8 mouse cellular contexts compared by ENCODE assay signal in the genomic region with DNA sequence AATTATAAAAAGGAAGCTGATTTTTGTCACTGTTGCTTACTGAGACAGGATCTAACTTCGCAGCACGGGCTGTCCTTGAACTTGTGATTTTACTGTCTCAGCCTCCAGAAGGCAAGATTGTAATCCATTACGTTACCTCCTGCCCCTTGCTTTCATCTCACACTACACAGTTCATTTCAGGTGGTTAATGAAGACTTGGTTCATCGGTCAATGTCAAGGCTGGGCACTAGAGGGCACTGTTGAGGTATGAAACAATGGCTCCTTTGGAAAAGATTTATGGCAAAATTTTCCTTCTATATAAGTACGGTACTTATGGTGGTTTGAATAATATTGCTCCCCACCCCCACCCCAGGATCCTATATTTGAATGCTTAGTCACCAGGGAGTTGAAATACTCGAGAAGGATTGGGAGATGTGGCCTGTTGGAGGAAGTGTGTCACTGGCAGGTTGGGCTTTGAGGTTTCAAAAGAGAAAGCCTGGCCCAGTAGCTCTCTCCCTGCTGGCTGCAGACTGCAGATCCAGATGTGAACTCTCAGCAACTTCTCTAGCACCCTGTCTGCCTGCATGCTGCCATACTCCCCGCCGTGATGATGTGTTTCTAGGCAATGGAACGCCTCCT. TPM values are rescaled to one million over a fixed set of nuclear protein-coding genes. Genes with fewer than 3 reads are reported as not detected.
DNase-seq lines count a peak whose midpoint lies in the region; ATAC-seq and TF ChIP-seq lines count a peak whose summit lies in the region.

No protein-coding gene starts in this region.

- H3K27ac ChIP-seq in heart, adult 2 months, result no peak overlapping the region
- no peak overlapping the region for H3K27ac ChIP-seq in embryonic facial prominence, embryonic 11.5 days (replicated peaks; ENCODE audit: low read depth, low read length)

- no peak overlapping the region for H3K4me3 ChIP-seq in heart, adult 2 months
- no peak overlapping the region for H3K4me3 ChIP-seq in embryonic facial prominence, embryonic 11.5 days (ENCODE audit: low read depth, low read length)

- no peaks in the 10 kb centered on the region for H3K9me3 ChIP-seq in embryonic facial prominence, embryonic 11.5 days (replicated peaks; ENCODE audit: control insufficient read depth, low read length)

- H3K4me1 ChIP-seq in heart, adult 2 months (ENCODE audit: control insufficient read depth, insufficient read depth, low read length), result no peaks in the 10 kb centered on the region
- H3K4me1 ChIP-seq in embryonic facial prominence, embryonic 11.5 days (ENCODE audit: control insufficient read depth, insufficient read depth, low read length), result no peaks in the 10 kb centered on the region

- H3K4me2 ChIP-seq in embryonic facial prominence, embryonic 11.5 days (ENCODE audit: low read depth, low read length), result no peak overlapping the region

- no peak for TF ChIP-seq POLR2A in heart, adult 2 months (IDR thresholded peaks at IDR 0.05; ENCODE audit: insufficient read depth, low read depth, low read length)

- H3K27me3 ChIP-seq in heart, adult 2 months (ENCODE audit: control insufficient read depth, insufficient read depth, low read length), result no peaks in the 10 kb centered on the region
- H3K27me3 ChIP-seq in embryonic facial prominence, embryonic 11.5 days (ENCODE audit: control insufficient read depth, insufficient read depth, low read length), result no peaks in the 10 kb centered on the region

- H3K9ac ChIP-seq in heart, adult 2 months (ENCODE audit: low read depth, low read length), result no peak overlapping the region
- H3K9ac ChIP-seq in embryonic facial prominence, embryonic 11.5 days (replicated peaks; ENCODE audit: low read length), result no peak overlapping the region

- 29% methylated on average over 9 of the region's 9 CpGs for WGBS in heart, adult 2 months
- WGBS in embryonic facial prominence, embryonic 11.5 days, result 33% methylated on average over 9 of the region's 9 CpGs

- no peak for TF ChIP-seq EP300 in heart, adult 2 months (IDR thresholded peaks at IDR 0.05; ENCODE audit: insufficient read depth, low read depth, low read length)

- DNase-seq in heart, adult 2 months, result peak in 1 of 2 experiments; percentile 50
- no peak for DNase-seq in heart, adult 8-10 months (ENCODE audit: low spot score)
- DNase-seq in A20 (ENCODE audit: low read depth, low spot score), result peak; percentile 47
- DNase-seq in adipocyte (ENCODE audit: low spot score), result peak; percentile 63
- peak; percentile 78 for DNase-seq in embryonic facial prominence, embryonic 11.5 days (ENCODE audit: low spot score)
- peak; percentile 49 for DNase-seq in kidney, postnatal 14 days
- no peak for DNase-seq in spleen, postnatal 36 days (ENCODE audit: low spot score in 2 of 2)

- H3K36me3 ChIP-seq in heart, adult 2 months (ENCODE audit: control insufficient read depth, insufficient read depth, low read length), result no peaks in the 10 kb centered on the region
- no peaks in the 10 kb centered on the region for H3K36me3 ChIP-seq in embryonic facial prominence, embryonic 11.5 days (replicated peaks; ENCODE audit: control insufficient read depth, insufficient read depth, low read depth, low read length)

- ATAC-seq in embryonic facial prominence, embryonic 11.5 days (replicated peaks; ENCODE audit: insufficient number of reproducible peaks, low FRiP score, low TSS enrichment, low read depth), result no peak
- ATAC-seq in megakaryocyte-erythroid progenitor cell, adult 5-6 weeks (replicated peaks; ENCODE audit: low FRiP score, low TSS enrichment, poor library complexity, severe bottlenecking), result peak; percentile 56; the same call in 1 of the 2 replicates

- H3K79me2 ChIP-seq in heart, adult 2 months (replicated peaks; ENCODE audit: control insufficient read depth, insufficient read depth, low read length), result no peaks in the 10 kb centered on the region

- intact Hi-C loops in heart, adult 2 months (cut with DNase I), result no loop called here

- TF ChIP-seq CTCF in heart, adult 2 months (IDR thresholded peaks at IDR 0.05), result peak; percentile 83

RNA-seq across cellular contexts. Expression of a gene that starts 18.3 kb away (rescaled TPM):
- total RNA-seq in heart, adult 2 months (2021), result 1 to 10 TPM; 6.5 to 7.7 TPM
- 3.8 and 4.9 TPM in 2 replicates for polyA plus RNA-seq in heart, adult 2 months (2012; rRNA removed)
- total RNA-seq in heart, adult 8-10 months (2022), result 10 to 100 TPM in 1 of 4 experiments, 1 to 10 TPM in 3; 6.5 to 10.3 (median 8.3) TPM
- polyA plus RNA-seq in embryonic facial prominence, embryonic 11.5 days (2014; fragmentation: Nextera tagmentation; extraction: Ambion mirVana), result 39.1 and 42.8 TPM in 2 replicates
- total RNA-seq in megakaryocyte-erythroid progenitor cell, adult 5-6 weeks (2014; fragmentation: Nextera tagmentation), result 34.0 and 41.8 TPM in 2 replicates
- 22.2 and 41.9 TPM in 2 replicates for total RNA-seq in megakaryocyte-erythroid progenitor cell, adult 5-6 weeks (2017)

RNA-seq across cellular contexts. Expression of a gene that starts 18.4 kb away (rescaled TPM):
- 1,000 to 10,000 TPM; 1,340 to 1,622 TPM for total RNA-seq in heart, adult 2 months (2021)
- polyA plus RNA-seq in heart, adult 2 months (2012; rRNA removed), result 1,558 and 2,463 TPM in 2 replicates
- total RNA-seq in heart, adult 8-10 months (2022), result 1,000 to 10,000 TPM; 1,366 to 1,665 (median 1,521) TPM
- 621 and 639 TPM in 2 replicates for polyA plus RNA-seq in embryonic facial prominence, embryonic 11.5 days (2014; fragmentation: Nextera tagmentation; extraction: Ambion mirVana)
- 449 and 461 TPM in 2 replicates for total RNA-seq in megakaryocyte-erythroid progenitor cell, adult 5-6 weeks (2014; fragmentation: Nextera tagmentation)
- 496 and 499 TPM in 2 replicates for total RNA-seq in megakaryocyte-erythroid progenitor cell, adult 5-6 weeks (2017)

RNA-seq across cellular contexts. Expression of a gene that starts 32.5 kb away (rescaled TPM):
- total RNA-seq in heart, adult 2 months (2021), result under 1 TPM; 0.21 to 0.84 TPM
- 0.80 and 1.8 TPM in 2 replicates for polyA plus RNA-seq in heart, adult 2 months (2012; rRNA removed)
- under 1 TPM; 0.28 to 0.49 (median 0.38) TPM for total RNA-seq in heart, adult 8-10 months (2022)
- 0.17 and 0.52 TPM in 2 replicates for polyA plus RNA-seq in embryonic facial prominence, embryonic 11.5 days (2014; fragmentation: Nextera tagmentation; extraction: Ambion mirVana)
- total RNA-seq in megakaryocyte-erythroid progenitor cell, adult 5-6 weeks (2014; fragmentation: Nextera tagmentation), result not detected in 2 replicates
- total RNA-seq in megakaryocyte-erythroid progenitor cell, adult 5-6 weeks (2017), result not detected in 2 replicates

RNA-seq across cellular contexts. Expression of a gene that starts 50.3 kb away (rescaled TPM):
- total RNA-seq in heart, adult 2 months (2021), result 1 to 10 TPM; 8.2 to 8.6 TPM
- polyA plus RNA-seq in heart, adult 2 months (2012; rRNA removed), result 3.0 and 4.3 TPM in 2 replicates
- 1 to 10 TPM; 7.7 to 8.8 (median 8.0) TPM for total RNA-seq in heart, adult 8-10 months (2022)
- 14.9 and 16.4 TPM in 2 replicates for polyA plus RNA-seq in embryonic facial prominence, embryonic 11.5 days (2014; fragmentation: Nextera tagmentation; extraction: Ambion mirVana)
- total RNA-seq in megakaryocyte-erythroid progenitor cell, adult 5-6 weeks (2014; fragmentation: Nextera tagmentation), result 13.8 and 19.1 TPM in 2 replicates
- 9.8 and 10.1 TPM in 2 replicates for total RNA-seq in megakaryocyte-erythroid progenitor cell, adult 5-6 weeks (2017)

RNA-seq across cellular contexts. Expression of a gene that starts 54.7 kb away (rescaled TPM):
- total RNA-seq in heart, adult 2 months (2021), result 1 to 10 TPM; 3.6 to 4.5 TPM
- polyA plus RNA-seq in heart, adult 2 months (2012; rRNA removed), result 4.3 and 8.7 TPM in 2 replicates
- 1 to 10 TPM; 2.7 to 5.7 (median 4.1) TPM for total RNA-seq in heart, adult 8-10 months (2022)
- 3.7 and 3.9 TPM in 2 replicates for polyA plus RNA-seq in embryonic facial prominence, embryonic 11.5 days (2014; fragmentation: Nextera tagmentation; extraction: Ambion mirVana)
- total RNA-seq in megakaryocyte-erythroid progenitor cell, adult 5-6 weeks (2014; fragmentation: Nextera tagmentation), result 0.09 and 0.84 TPM in 2 replicates
- total RNA-seq in megakaryocyte-erythroid progenitor cell, adult 5-6 weeks (2017), result 1.3 and 4.9 TPM in 2 replicates

Comparison
In these comparisons a context has a peak if more than half of its experiments do, and no peak if none do; other contexts are left out.
1. DNase-seq: peak in A20 (single experiment), adipocyte (single experiment), embryonic facial prominence, embryonic 11.5 days (single experiment) and kidney, postnatal 14 days (single experiment); none in heart, adult 8-10 months (single experiment) and spleen, postnatal 36 days (0 of 2).